Mouse (Mus musculus) hindlimb bud, embryonic 11.5 days (tissue): ENCODE results near the gene Gls2.

Experiments used
- DNase-seq: peaks from one replicate; pipeline ENCODE4 v3.0.0-alpha.2; 2012; ENCODE audit warnings: low read depth, low spot score; ENCODE audit errors: extremely low spot score

The Gls2 gene

DNA sequence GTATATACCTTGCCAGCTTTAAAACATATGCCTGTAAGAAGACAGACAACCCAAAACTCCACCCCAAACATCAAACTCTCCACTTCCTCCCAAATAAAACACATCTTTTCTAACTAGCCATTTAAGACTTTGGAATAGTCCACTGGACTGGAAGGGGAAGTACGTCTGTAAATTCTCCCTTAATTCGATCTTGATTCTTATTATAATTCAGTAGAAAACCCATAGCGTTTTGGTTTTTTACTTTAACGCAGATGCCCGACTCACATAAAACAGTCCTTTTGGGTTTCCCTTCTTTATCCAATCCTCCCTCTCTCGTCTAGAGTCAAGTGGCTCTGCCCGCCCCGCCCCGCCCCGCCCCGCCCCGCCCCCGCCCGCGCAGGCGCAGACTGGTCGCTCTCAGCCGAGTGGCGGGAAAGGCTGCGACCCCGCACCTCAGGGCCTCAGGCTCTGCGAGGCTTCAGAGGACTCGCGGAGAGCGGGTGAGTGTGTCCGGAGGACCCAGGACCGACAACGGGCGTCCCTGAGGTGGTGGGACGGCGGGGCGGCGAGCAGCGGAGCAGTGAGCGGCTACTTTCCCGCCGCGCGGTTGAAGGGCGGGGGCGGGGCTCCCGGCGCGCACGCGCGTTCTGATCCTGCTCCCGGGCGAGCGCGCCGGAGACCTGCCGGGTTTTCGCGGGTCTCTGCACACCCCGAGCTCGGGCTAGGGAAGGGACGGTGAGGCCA, 37.6 kb downstream of the Gls2 start, which contains the start of gene Timeless:
Timeless (plus strand) TSS at position 369 of the 723 bp plus-strand sequence.
- peak; percentile 89 for DNase-seq

DNA sequence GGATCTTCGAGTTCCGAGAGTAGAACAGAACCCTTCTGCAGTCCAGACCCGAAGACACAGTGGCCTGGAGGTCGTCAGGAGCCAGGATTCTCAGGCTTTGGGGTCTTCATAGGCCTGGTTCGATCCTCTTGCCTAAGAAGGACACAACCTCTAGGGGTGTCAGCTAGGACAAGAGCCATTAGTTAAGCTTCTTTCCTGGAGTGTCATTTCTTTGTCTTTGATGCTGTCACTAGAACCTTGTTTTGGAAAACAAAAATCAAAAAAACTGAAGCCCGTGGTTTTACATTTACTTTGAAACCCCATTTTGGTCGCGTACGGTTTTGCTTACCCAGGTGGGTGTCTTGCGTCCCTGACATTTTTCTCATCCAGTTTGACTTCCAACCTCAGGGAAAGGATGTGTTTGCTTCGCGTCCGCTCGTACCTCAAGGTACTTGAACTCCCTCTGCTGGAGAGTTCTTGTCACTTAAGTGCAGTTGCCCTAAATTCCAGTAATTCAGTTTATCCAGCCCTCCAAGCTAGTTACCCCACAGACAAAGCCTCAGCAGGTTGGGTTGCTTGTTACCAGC, 38.2 kb downstream of the Gls2 start:
- peak; percentile 84 for DNase-seq

DNA sequence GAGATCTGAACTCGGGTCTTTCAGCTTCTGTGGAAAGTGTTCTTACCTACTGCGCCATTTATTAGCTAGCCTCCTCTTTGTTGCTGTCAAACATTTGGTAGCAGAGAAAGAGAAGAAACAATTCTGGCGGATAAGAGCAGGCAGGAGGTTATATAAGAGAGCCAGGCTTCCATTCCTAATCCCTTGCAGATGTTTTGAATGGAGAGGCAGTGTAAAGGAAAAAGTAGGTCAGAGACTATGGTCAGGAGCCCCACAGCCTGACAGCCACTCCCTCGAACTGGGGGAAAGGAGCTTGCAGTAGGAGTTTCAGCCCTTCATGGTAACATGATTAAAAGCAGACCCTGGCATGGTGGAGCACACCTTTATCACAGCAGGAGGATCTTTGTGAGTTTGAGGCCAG, 42.1 kb downstream of the Gls2 start:
- no peak for DNase-seq

DNA sequence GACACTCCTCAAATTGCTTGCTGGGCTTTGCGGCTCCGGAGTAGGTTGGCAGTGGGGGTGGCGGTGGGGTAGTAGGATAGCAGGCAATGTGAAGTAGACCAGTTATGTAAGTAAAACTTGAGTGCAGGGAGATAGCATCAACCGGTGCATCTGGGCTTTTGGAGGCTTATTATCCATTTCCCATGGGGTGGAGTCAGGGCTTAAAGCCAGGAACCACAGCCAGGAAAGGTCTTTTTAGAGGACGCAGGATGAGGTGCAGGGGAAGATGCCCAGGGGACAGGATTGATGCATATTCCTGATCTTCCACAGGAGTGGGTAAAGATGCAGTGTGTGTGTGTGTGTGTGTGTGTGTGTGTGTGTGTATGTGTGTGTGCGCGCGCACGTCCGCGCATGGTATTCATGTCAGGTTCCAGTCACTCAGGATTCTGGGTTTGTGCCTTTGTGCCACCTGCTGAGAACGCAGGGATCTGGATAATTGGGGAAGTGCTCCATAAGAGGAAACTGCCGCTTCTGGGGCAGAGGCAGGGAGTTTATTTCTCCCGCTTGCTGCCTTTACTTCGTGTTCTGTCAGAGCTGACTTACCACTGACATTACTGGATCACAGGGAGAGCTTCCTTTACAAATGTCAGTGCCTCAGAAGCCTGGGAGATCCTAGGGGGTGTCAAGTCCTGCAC, 43.7 kb downstream of the Gls2 start:
- DNase-seq, result no peak

DNA sequence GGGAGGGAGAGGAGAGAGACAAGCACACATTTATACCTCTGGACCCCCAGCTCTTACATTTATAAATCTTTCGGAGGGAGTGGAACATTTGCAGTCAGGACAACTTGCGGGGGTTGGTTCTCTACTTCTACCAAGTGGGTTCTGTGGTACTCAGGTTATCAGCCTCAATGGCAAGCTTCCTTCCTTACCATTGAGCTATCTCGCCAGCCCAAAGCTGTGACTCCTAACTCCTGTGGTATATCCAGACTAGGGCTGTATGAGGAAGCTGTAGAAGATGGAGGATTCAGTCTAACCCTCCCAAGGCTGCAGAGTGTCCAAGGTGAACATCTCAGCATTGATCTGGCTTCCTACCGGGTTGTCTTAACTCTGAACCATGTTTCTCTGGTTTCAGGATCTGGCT, 44.9 kb downstream of the Gls2 start:
- no peak for DNase-seq

DNA sequence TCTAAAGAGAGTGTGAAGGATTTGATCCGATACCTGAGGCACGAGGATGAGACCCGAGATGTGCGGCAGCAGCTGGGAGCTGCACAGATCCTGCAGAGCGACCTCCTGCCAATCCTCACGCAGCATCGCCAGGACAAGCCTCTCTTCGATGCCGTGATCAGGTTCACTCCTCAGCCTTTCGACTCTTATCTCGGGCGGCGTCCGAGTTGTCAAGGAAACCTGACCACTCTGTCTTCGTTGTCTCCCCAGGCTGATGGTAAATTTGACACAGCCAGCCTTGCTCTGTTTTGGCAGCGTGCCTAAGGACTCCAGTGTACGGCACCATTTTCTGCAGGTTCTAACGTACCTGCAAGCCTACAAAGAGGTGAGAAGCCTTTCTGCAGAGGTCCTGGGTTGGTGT, 45.9 kb downstream of the Gls2 start:
- DNase-seq, result no peak

DNA sequence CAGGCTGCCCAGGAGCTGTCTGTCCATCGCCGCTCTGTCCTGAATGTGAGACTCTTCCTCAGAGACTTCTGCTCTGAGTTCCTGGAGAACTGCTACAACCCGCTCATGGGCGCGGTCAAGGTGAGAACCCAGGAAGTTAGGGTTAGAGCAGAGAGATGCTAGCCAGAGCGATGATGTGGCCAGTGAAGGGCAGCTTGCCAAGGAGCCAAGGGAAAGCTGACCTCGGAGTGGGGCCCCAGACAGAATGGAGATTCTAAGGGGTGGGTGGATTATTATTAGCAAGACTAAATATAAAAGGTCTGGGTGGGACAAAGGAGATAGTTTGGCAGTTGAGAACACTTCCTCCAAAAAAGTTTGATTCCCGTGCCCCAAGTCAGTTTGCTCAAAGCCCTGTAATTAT, 49.0 kb downstream of the Gls2 start:
- DNase-seq, result no peak

DNA sequence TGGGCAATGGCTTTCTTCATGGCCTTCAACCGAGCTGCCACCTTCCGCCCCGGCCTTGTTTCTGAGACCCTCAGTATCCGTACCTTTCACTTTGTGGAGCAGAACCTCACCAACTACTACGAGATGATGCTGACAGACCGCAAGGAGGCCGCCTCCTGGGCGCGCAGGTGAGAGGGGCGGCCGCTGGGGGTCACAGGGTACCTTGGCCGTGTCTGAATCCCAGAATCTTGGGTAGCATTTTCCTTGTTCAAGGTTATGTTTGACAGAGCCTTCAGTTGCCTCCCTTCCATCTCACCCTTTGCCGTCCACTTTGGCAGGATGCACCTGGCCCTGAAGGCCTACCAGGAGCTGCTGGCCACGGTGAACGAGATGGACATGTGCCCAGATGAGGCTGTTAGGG, 49.9 kb downstream of the Gls2 start:
- DNase-seq, result no peak

DNA sequence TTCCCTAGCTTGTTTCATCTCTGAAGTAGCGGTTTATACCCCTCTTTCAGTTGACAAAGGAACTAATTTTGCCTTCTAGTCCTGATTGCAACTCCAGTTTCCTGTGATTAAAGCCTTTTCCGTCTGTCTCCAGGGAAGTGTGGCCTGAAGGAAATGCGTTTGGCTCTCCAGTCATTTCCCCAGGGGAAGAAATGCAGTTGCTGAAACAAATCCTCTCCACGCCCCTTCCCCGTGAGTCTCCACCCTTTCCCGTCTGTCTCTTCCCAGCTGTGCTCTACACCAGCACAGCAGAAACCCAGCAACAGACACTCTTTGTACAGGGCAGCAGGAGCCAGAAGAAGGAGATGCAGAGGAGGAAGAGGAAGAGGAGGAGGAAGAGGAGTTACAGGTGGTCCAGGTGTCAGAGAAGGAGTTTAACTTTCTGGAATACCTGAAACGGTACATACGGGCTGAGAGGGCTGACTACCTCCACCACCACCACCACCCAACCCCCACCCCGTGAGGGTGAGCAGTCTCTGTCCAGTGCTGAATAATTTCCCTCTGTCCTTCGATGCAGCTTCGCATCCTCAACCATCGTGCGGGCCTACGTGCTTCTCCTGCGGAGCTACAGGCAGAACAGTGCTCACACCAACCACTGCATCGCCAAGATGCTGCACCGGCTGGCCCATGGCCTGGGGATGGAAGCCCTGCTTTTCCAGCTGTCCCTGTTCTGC, 52.9 kb downstream of the Gls2 start:
- no peak for DNase-seq

DNA sequence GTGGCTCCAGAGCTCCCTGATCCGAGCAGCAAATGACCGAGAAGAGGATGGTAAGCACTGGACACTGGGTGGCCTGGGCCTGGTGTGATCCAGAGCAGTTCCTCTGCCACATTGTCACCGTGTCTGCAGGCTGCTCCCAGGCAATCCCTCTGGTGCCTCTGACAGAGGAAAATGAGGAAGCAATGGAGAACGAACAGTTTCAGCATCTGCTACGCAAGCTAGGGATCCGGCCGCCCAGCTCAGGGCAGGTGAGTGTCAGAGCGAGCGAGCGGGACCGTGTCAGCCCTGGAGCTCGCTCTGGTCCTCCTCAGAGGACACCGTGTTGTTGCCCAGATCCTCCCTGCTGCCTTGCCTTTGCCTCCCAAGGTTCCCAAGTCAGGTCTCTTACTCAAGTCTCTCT, 56.3 kb downstream of the Gls2 start:
- DNase-seq, result no peak

DNA sequence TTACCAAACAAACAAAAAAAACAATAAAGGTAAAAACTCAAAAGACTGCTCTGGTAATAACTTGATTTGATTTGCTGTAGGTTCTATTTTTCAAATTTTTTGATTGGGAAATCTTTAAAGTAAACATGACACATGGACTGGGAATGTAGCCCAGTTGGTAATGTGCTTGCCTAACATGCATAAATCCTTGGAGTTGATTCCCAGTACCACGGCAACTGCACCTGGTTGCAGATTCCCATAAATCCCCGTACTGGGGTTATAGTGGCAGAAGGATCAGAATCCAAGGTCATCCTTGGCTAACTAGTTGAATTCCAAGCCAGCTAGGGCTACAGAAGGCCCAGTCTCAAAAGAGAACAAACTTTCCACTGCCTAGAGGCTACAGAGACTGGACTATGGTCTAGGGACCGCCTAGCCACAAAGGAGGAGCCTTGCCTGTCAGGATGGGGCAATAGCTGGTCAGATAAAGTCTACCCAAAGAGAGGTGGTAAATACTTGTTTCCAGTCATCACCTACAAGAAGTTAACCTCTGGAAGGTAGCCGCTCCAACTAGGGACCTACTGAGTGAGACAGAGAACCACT, 59.5 kb downstream of the Gls2 start, which contains the start of gene Apon:
Apon (plus strand) TSS at position 420 of the 579 bp plus-strand sequence.
- DNase-seq, result no peak

DNA sequence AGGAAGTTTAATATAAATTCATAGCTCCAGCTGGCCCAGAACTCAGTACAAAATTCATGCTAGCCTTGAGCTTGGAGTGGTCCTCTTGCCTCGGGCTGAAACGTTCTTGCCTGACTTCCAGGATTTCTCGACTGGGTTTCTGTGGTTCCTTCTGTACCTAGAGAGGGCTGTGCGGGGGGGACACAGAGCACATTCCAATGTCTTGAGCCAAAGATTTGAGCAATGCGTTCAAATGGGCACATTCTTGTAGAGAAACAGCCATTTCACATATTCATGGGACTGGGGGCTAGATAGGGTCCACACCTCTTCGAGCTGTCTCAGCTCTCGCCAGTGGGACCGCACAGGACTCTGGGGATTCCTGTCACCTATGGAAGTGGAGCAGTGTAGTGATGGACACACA, 61.7 kb downstream of the Gls2 start:
- DNase-seq, result no peak

DNA sequence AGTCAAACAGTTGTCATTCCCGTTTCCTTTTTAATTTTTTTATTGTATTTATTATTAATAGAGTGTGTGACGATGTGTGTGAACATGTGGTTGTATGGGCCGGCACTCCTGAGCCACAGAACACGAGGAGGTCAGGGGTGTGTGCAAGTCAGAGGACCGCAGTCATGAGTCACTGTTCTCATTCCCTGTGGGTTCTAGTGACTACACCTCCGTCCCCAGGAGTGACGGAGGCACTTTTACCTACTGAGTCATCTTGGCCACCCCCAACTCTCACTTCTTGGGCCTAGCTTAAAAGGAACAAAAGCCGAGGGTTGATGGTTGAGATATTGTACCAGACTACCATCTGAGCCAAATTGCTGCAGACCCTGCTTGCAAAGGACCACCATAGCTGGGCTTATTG, 62.1 kb downstream of the Gls2 start:
- DNase-seq, result no peak

DNA sequence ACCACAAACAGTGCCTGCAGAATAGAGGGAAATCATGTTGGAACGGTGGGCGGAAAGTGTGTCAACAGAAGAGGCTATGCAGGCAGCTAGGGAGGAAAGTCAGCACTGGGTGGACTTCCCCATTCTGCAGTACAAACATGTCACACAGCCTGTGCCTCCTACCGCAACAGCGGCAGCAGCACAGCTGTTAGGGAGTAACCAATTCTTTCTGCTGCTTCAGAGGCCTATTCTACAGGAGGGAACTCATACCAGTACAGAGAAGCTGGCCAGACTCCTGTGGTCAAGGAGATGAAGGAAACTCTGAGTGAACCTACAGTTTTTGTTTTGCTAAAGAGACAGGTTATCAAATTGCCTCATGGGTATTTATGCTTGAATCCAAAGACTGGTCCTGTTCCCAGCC, 64.7 kb downstream of the Gls2 start:
- no peak for DNase-seq
